Mouse (Mus musculus): ENCODE measurements around the gene Tbc1d8.

GRCm38 (mm10) chr1:39466526-39466925 lies 12.0 kb downstream of the Tbc1d8 start:
- TF ChIP-seq CTCF (IDR thresholded peaks at IDR 0.05; ENCODE audit: low read depth) (no peak), EP300 (IDR thresholded peaks at IDR 0.05; ENCODE audit: low read depth) (no peak)
